Mouse (Mus musculus) MN1 (cell line): ENCODE results near the gene Dixdc1.

Experiments used
- DNase-seq: peaks from one replicate; pipeline ENCODE4 v3.0.0-alpha.2; 2016; ENCODE audit warnings: low spot score

The Dixdc1 gene

GRCm38 (mm10) chr9:50698418-50699409 lies 40.6 kb downstream of the Dixdc1 start:
- peak; percentile 68 for DNase-seq

GRCm38 (mm10) chr9:50697706-50698041 lies 41.6 kb downstream of the Dixdc1 start:
- DNase-seq: peak; percentile 84

GRCm38 (mm10) chr9:50696851-50697705 lies 42.2 kb downstream of the Dixdc1 start:
- no peak for DNase-seq

- DNase-seq: no peak
These were observed 44.2 kb downstream of the Dixdc1 start for GRCm38 (mm10) chr9:50695153-50695552.

- DNase-seq: peak; percentile 39
These were observed 45.7 kb downstream of the Dixdc1 start for GRCm38 (mm10) chr9:50693631-50694030.

GRCm38 (mm10) chr9:50692626-50693580 lies 46.4 kb downstream of the Dixdc1 start:
- DNase-seq: no peak

- no peak for DNase-seq
These were observed 52.3 kb downstream of the Dixdc1 start for GRCm38 (mm10) chr9:50686866-50687652.

GRCm38 (mm10) chr9:50681727-50682126 lies 57.6 kb downstream of the Dixdc1 start:
- DNase-seq: no peak

GRCm38 (mm10) chr9:50679406-50679805 lies 59.9 kb downstream of the Dixdc1 start:
- DNase-seq: no peak

- no peak for DNase-seq
These were observed 64.5 kb downstream of the Dixdc1 start for GRCm38 (mm10) chr9:50674771-50675170.

GRCm38 (mm10) chr9:50670690-50671089 lies 68.6 kb downstream of the Dixdc1 start:
- peak; percentile 26 for DNase-seq

- no peak for DNase-seq
These were observed 71.5 kb downstream of the Dixdc1 start for GRCm38 (mm10) chr9:50667579-50668498.

- no peak for DNase-seq
These were observed 72.9 kb downstream of the Dixdc1 start for GRCm38 (mm10) chr9:50666442-50666841.

- no peak for DNase-seq
These were observed 74.5 kb downstream of the Dixdc1 start for GRCm38 (mm10) chr9:50664826-50665225.

GRCm38 (mm10) chr9:50660431-50660830 lies 78.9 kb downstream of the Dixdc1 start:
- peak; percentile 33 for DNase-seq

GRCm38 (mm10) chr9:50659392-50660217 lies 79.7 kb downstream of the Dixdc1 start, which contains the start of gene Dlat:
TSS of gene Dlat (minus strand) at chr9:50659780.
- DNase-seq: peak; percentile 89

- peak; percentile 20 for DNase-seq
These were observed 80.4 kb downstream of the Dixdc1 start for GRCm38 (mm10) chr9:50658941-50659388.

- DNase-seq: peak; percentile 14
These were observed 80.9 kb downstream of the Dixdc1 start for GRCm38 (mm10) chr9:50658391-50658790.

GRCm38 (mm10) chr9:50650503-50650902 lies 88.8 kb downstream of the Dixdc1 start:
- DNase-seq: no peak
